Mouse (Mus musculus) WW6 (cell line): ENCODE results near the gene Zfp740.

ENCODE experiments used
- DNase-seq: peaks from one replicate; pipeline ENCODE4 v3.0.0-alpha.2; 2013; ENCODE audit warnings: low read depth, low spot score

Gene Zfp740

DNA sequence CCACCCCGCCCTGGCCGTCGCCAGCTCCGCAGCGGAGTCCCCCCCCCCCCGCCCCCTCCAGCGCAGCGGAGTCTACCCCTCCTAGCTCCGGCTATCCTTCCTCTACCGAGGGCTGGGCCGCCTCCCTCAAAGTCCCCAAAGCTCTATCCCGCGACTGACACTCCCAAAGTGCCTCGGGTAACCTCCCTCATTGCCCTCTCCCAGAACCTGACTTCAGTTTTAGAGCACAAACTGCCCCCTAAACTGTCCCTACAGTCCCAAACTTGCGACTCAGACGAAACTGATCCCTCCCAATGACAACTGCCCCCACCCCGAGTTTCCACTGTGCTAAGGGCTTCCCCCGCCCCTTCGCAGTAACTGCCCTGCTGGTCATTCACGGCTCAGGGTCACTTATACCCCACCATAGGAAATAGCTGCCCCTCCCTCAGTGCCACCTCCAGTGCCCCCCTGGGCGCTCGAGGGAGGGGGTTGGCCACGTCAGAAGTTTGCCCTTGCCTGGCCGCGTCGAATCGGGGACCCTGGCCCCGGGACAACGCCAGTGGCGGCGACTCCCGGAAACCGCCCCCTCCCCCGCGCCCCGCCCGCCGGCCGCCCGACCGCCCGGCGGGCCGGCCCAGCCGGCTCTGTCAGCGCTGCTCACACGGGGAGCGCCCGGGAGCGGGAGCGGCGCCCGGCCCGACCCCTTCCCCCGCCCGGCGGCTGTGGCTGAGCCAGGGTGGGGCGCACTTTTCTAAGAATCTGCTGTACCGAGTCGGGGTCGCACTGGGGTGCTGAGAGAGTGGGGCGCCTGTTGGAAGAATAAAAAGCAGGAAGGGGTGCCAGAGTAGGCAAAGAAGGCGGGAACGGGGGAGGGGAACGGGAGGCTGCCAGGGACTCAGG lies 44.4 kb downstream of the Zfp740 start:
- DNase-seq = no peak

DNA sequence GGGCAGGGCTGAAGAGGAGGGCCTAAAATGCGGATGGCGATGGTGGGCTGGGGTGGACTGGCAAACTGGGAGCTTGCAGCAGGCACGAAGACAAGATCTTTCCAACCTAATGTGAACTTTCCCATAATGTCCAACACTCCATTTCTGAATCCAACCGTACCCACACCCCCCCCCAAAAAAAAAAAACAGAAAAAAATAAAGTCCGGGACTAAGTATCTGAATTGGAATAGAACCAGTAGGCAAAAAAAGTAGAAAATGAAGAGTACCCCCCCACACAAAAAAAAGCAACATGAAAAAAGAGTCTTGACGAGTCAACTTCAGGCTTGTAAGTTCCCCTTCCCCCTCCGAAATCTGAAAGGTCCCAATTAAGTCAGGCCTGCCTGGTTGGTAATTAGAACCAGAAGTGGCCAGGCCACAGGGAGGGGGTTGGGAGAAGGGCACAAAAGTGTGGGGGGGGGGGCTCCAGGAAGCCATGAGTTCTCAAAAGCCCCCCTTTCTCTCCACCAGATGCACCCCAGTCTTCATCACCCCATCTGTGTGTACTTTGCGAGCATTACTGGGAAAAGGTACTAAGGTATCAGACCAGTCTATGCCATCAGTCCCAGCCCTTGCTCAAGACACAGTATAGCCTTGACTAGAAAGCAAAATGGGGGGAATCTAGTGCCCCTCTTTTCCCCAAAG lies 45.2 kb downstream of the Zfp740 start:
- DNase-seq = no peak

DNA sequence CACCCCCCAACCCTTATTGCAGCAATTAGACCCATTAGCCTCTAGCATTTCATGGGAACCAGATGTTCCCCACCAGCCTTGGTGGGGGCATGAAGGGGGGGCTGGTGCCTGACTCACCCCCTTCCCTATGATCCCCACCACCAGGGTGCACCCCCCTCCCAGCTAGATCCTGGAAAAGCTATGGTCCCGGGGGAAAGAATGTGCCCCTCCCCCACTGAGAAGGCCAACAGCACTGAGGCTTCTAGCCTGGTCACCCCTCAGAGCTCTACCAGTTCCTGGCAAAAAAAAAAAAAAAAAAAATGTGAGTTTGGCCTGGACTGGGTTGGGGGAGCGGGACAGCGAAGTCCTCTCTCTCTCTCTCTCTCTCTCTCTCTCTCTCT lies 45.8 kb downstream of the Zfp740 start:
- DNase-seq = no peak

DNA sequence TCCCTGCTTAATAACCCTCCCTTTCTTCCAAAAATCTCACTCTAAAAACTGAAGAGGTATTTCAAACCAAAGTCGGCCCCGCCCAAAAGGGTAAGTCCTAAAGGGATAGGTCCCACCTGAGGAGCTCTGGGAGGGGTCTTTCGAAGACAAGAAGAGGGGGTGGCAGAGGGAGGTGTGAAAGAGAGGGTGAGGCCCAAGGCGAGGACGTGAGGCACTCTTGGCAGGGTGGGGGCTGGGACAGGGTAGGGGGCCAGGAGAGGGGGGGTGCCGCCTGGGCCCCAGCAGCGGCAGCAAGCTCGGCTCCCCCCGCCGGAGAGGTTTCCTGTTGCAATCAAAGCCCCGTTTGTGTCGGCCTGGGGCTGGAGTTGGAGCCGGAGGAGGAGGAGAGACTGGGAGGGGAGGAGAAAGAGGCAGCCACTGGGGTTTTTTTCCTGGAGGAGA lies 46.2 kb downstream of the Zfp740 start:
- no peak for DNase-seq

DNA sequence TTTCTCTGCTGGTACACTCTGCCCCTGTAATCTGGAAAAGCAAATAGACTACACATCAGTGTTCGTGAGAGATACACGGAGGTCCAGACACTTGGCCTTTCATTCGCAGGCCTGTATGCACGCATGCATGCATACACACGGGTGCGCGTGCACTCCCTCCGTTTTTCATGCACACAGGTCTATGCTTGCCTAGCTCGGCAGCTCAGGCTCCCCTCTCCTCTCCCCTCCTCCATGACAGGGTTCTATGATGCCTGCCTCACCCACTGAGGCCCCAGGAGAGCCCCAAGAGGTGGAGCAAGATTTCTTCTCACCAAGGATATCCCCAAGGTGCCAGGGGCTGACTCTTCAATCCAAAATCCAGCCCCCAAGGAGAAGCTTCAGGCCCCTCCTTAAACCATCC lies 46.9 kb downstream of the Zfp740 start:
- no peak for DNase-seq

DNA sequence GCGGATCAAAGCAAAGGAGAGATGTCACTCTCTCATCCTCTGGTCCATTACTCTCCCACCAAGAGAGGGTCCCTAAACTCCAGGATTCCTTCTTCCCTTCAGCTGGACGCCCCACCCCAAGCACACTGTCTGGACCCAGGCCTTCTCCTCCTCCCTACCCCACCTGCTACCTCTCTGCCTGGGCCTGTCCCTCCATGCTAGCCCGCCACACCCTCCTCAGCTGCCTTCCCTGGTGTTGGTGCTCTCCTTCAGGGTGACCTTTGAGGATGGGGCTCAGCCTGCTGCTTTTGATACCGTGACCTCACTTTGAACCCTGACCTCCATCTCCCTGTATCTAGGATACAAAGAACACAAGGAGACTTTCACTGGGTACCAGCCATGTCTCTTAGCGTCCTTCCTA lies 47.5 kb downstream of the Zfp740 start:
- no peak for DNase-seq

DNA sequence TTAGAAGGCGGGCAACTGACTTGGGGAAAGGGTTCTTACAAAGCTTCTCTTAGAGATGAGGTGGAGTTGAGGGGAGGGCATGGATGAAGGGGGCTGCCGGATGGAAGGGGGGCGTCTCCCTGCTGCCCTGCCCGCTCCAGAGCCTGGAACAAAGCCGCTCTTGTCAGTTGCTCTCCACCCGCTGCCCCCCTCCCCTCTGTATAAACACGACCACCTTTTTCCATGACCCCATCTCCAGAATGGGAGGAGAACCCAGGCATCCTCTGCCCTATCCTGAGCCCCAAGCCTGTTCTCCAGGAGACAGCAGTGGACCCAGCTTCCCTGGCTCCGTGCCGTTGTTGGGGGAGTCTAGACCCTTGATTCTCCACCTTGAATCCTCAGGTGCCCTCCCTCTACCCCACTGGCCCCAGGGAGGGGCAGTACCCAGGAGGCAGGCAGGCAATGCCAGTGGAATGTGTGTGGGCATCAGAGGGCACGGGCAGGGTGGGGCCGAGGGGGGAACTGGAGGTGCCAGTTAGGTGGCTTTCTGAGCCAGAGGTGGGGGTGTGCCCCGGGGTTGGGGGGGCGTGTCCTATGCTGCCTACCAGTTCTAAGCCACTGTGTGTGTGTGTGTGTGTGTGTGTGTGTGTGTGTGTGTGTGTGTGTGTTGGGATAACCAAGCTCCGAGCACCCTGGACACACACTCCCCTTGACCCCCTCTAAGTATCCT lies 52.7 kb downstream of the Zfp740 start:
- DNase-seq = no peak

DNA sequence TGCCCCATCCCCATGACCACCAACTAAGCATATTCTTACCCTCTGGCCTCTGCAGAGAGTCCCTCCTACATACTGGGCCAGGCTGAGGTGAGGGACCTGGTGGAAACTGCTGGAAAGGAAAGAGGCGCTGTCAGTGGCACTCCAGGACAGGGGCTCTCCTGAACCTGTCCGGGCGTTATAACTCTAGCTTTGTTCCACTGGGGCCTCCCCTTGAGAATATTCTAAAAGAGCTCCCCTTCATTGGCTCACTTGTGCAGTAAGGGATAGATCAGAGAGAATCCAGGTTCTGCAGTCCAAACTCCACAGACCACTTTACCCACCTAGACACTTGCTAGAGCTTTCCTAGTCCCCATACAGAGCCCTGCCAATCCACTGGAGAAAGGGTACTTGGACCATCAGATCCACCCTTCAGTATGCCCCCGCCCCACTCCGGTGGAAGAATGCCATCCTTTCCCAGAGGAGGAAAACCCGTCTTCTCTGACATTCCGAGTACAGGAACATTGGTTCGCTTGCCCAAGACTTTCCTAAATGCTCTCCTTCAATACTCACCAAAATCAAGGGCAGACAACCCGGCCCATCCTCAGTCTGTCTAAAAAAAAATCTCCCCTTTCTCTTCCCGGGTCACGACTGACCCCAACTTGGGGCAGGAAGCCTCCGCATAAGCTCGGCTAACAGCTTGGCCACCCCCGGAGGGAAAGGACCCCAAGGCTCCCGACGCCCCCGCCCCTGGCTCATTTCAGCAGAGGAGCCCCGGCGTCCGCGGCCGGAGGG lies 53.6 kb downstream of the Zfp740 start:
- DNase-seq = no peak

DNA sequence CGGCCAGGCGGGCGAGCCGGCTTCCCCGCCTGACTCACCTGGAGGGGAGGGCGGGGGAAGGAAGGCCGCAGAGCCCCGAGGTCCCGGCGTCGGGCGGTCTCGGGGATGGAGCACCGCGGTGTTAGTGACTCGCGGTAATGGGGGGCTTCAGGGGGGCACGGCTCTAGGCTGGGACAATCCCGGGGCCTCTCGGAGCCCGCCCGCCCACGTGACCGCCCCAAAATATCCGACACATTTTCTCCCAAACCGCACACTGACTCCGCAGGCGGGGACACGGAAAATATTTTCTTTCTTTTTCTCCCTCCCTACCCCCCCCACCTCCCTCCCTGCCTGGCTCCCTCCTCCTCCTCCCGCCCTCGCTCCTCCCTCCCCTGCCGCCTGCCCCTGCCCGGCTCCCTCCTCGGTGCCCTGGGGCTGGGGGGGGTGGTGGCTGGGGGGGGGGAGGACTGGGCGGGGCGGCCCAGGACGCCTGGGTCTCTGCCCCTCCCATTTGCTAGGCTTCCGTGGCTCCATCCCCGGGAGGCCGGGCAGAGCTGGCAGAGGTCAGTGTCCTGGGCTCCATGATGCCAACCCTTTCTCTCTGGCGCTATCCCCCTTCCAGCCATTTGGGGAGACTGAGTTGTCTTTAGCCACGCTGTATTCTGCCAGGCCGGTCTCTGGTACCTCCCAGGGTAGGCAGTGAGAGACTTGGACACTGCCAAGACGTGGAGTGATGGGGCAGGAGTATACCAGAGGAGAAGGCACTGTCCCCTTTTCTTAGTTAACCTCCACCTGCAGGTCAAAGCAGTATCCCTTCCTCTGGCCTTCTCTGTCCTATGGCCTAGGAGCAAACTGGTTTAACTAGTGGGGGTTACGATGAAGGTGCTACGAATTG lies 54.4 kb downstream of the Zfp740 start, which contains the start of gene Rarg:
Gene Rarg, minus strand, starts transcription at position 316 of the 874 bp plus-strand sequence.
- DNase-seq = no peak

DNA sequence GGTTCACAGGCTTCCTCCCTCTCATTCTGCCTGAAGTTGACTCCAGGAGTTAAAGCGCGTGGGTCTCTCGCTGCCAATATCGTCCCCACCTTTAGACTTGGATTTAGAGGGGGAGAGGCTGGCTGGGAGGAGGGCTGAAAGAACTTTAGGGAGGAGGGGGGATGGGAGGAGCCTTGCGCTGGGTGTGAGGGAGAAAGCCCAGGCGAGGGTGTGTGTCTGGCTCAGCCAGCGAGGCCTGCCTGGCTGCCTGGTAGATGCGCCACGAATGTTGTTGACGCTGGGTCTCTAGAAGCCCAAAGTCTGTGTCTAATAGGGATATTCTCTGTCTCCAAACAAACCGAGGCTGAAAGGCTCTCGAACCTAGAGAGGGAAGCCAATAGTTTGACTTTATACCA lies 55.0 kb downstream of the Zfp740 start:
- no peak for DNase-seq

DNA sequence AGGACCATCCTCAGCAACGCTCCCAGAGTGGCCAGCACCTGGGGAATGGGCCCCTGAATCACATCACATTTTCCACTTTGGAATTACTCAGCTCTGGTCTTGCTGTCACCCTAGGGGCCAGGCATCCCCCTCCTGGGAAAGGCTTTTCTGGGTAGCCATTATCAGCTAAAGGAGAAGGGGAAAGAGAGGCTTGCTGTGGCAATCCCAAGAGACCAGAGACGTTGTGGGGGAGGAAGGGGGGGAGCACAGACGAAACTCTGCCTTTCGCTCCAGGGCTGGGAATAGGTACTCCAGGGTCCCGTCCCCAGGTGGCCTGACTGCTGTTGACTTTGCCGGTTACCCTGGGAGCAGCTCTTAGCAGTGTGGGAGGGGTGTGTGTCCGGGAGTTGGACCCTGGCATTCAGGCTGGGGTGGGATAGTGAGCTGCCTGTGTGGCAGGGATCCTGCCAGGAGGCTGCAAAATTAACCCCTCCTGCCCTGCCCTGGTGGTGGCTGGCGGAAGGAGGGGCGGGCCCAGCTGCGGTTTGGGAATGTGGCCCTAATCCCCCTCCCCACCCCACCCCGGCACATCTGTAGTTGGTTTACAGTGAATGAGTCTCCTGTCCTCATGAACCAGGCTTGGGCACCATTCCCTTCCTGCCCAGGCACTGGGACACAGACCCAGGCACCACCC lies 55.7 kb downstream of the Zfp740 start:
- DNase-seq = no peak

DNA sequence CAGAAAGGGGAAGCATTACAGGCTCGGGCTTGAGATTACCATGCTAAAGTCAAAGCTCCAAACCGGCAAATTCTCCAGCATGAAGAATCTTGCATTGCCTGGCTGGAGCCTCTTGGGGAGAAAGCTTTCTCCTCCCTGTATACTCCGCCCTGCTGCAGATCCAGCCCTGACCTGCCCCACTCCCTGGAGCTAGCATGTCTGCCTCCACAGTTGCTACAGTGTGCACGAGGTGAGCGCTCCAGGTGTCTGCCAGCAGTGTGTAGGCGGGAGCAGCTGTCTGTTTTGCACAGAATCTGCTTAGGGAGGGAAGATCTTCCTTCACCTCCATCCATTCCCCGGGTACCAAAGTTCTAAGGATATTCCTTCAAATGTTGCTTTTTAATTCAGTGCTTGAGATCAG lies 59.5 kb downstream of the Zfp740 start:
- DNase-seq = no peak

DNA sequence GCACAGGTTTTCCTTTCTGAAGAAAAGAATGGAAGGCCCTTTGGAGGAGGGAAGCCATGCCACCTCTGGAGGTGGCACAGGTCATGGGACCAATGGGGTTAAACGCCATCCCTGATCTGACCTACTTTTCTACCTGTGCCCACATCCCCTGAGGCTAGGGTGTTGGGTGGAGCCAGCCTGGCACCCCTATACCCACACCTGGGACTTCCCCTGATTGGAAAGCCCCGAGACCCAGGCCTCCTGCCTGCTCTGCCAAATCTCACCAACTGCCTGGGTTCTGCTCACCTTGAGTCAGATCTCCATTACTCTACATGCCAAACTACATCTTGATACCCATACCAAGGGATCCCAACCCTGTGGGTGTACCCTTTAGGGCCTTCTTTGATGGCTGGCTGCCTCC lies 60.0 kb downstream of the Zfp740 start:
- no peak for DNase-seq
